Mouse (Mus musculus) yolk sac, embryonic 10.5 days (tissue): Measurements from ENCODE around the gene Npas3.

Source experiments
- DNase-seq: peaks from one replicate; pipeline ENCODE4 v3.0.0-alpha.2; 2017; ENCODE audit warnings: low spot score

The Npas3 gene

GRCm38 (mm10) chr12:53587691-53588504, 339.4 kb downstream of the Npas3 start:
- no peak for DNase-seq

GRCm38 (mm10) chr12:53589446-53589961, 341.0 kb downstream of the Npas3 start:
- no peak for DNase-seq

- DNase-seq: no peak
Measured at GRCm38 (mm10) chr12:53605661-53606060, 357.2 kb downstream of the Npas3 start.

- no peak for DNase-seq
Measured at GRCm38 (mm10) chr12:53612120-53612519, 363.6 kb downstream of the Npas3 start.

GRCm38 (mm10) chr12:53621271-53621670, 372.8 kb downstream of the Npas3 start:
- DNase-seq: no peak

- no peak for DNase-seq
Measured at GRCm38 (mm10) chr12:53623793-53624192, 375.3 kb downstream of the Npas3 start.

GRCm38 (mm10) chr12:53624379-53625021, 376.0 kb downstream of the Npas3 start:
- DNase-seq: no peak

- no peak for DNase-seq
Measured at GRCm38 (mm10) chr12:53629483-53630120, 381.1 kb downstream of the Npas3 start.

GRCm38 (mm10) chr12:53630607-53631006, 382.1 kb downstream of the Npas3 start:
- DNase-seq: no peak

GRCm38 (mm10) chr12:53631315-53632106, 383.0 kb downstream of the Npas3 start:
- no peak for DNase-seq

GRCm38 (mm10) chr12:53638571-53638970, 390.1 kb downstream of the Npas3 start:
- no peak for DNase-seq

- no peak for DNase-seq
Measured at GRCm38 (mm10) chr12:53647282-53647681, 398.8 kb downstream of the Npas3 start.

- DNase-seq: no peak
Measured at GRCm38 (mm10) chr12:53656301-53656700, 407.8 kb downstream of the Npas3 start.

GRCm38 (mm10) chr12:53664084-53664483, 415.6 kb downstream of the Npas3 start:
- DNase-seq: no peak

GRCm38 (mm10) chr12:53671846-53672245, 423.4 kb downstream of the Npas3 start:
- DNase-seq: no peak

- no peak for DNase-seq
Measured at GRCm38 (mm10) chr12:53677091-53677630, 428.7 kb downstream of the Npas3 start.

- no peak for DNase-seq
Measured at GRCm38 (mm10) chr12:53678166-53678565, 429.7 kb downstream of the Npas3 start.

GRCm38 (mm10) chr12:53679161-53679560, 430.7 kb downstream of the Npas3 start:
- DNase-seq: no peak

- no peak for DNase-seq
Measured at GRCm38 (mm10) chr12:53680501-53680900, 432.0 kb downstream of the Npas3 start.

GRCm38 (mm10) chr12:53682036-53682435, 433.6 kb downstream of the Npas3 start:
- no peak for DNase-seq

GRCm38 (mm10) chr12:53692471-53692870, 444.0 kb downstream of the Npas3 start:
- no peak for DNase-seq

GRCm38 (mm10) chr12:53694346-53694745, 445.9 kb downstream of the Npas3 start:
- no peak for DNase-seq
